Mouse (Mus musculus): Measurements from ENCODE around the gene Dtx1.

DNA sequence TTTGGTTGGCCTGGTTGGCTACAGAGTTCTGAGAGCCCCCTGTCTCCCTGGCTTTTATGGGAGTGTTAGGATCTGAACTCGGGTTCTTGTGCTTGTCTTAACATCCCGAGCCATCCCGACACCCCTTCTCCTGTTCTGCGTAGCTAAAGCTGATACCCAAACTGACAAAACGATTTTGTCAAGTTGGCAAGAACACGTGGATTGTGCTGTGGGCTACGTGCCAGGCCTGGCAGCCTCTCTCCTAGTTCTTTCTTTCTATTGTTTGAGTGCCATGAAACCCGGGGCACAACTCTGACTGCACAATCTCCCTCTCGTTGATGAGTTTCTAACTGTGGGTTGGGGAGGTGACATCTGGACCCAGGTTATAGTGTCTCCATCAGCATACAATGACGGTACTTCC is 17.6 kb upstream of the Dtx1 start:
- no peak for TF ChIP-seq CTCF (IDR thresholded peaks at IDR 0.05; ENCODE audit: low read depth, low read length)
- no peak for TF ChIP-seq POLR2AphosphoS5 (IDR thresholded peaks at IDR 0.05; ENCODE audit: insufficient replicate concordance, low read depth, low read length)
